Mouse (Mus musculus) midbrain, embryonic 15.5 days (tissue): ENCODE data around the gene Sorcs2. TPM values are rescaled to one million over a fixed set of nuclear protein-coding genes. Genes with fewer than 3 reads are reported as not detected.

ENCODE experiments used
- ATAC-seq: fragments of 200-750 bp; cut with Nextera tagmentation; replicated peaks from 2 replicates; pipeline ENCODE4 v1.8.0; 2017; ENCODE audit warnings: moderate TSS enrichment
- H3K27ac ChIP-seq: fragments of 300-500 bp; sonication (generic); 2 replicates; pipeline ENCODE4 v1.5.1; 2015; ENCODE audit warnings: mild to moderate bottlenecking, inconsistent platforms
- H3K27me3 ChIP-seq: fragments of 300-500 bp; sonication (generic); replicated peaks from 2 replicates; pipeline ENCODE4 v1.6.1; 2015; ENCODE audit warnings: inconsistent platforms
- H3K36me3 ChIP-seq: fragments of 300-500 bp; sonication (generic); replicated peaks from 2 replicates; pipeline ENCODE4 v1.6.1; 2015; ENCODE audit warnings: inconsistent platforms
- H3K4me1 ChIP-seq: fragments of 300-500 bp; sonication (generic); 2 replicates; pipeline ENCODE4 v1.6.1; 2015; ENCODE audit warnings: inconsistent platforms
- H3K4me2 ChIP-seq: fragments of 300-500 bp; sonication (generic); 2 replicates; pipeline ENCODE4 v1.6.1; 2015; ENCODE audit warnings: inconsistent platforms, mild to moderate bottlenecking, moderate library complexity
- H3K4me3 ChIP-seq: fragments of 300-500 bp; sonication (generic); 2 replicates; pipeline ENCODE4 v1.5.1; 2015; ENCODE audit warnings: mild to moderate bottlenecking, inconsistent platforms
- H3K9ac ChIP-seq: fragments of 300-500 bp; sonication (generic); 2 replicates; pipeline ENCODE4 v1.6.1; 2015; ENCODE audit warnings: mild to moderate bottlenecking, inconsistent platforms
- H3K9me3 ChIP-seq: fragments of 300-500 bp; sonication (generic); 2 replicates; pipeline ENCODE4 v1.6.1; 2016; ENCODE audit warnings: inconsistent platforms
- WGBS: fragments of 180-500 bp; shearing (Covaris S2); methylation state at CpG from one replicate; pipeline ENCODE4 v1.1.7; 2015; ENCODE audit warnings: mixed read lengths; 5-methylcytosine and 5-hydroxymethylcytosine counted together
- polyA plus RNA-seq: library from polyadenylated mRNA; unstranded; fragments of >200 nt; fragmentation: Nextera tagmentation; extraction: Ambion mirVana; gene quantifications from 2 replicates; pipeline ENCODE4 v1.2.1, GENCODE M21; 2015

The Sorcs2 gene
- polyA plus RNA-seq, 1 experiment from 2014 or later: 21.9 TPM

DNA sequence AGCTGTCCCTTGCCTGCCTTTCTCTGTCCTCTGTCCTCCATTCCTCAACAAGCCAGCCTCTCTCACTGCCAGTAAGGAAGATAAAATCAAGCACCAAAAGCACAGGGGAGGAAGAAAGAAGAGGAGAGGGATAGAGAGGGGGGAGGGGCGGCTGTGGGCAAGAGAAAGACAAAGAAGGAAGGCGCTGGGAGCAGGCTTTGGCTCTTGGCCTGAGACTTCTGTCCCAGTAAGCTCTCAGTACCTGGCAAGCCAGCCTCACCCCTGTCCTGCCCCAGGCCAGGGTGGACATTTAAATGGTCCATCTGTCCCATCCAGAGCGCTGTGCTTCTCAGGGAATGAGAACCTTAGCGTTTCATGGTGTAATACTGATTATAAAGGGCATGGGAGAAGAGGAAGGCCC lies 203.3 kb downstream of the Sorcs2 start:
- ATAC-seq: no peak

GRCm38 (mm10) chr5:36192677-36193076 lies 205.3 kb downstream of the Sorcs2 start:
- no peak overlapping the region for H3K9ac ChIP-seq
- H3K27ac ChIP-seq: no peak overlapping the region
- peaks cover 25% of the 10 kb centered on the region for H3K4me1 ChIP-seq
- ATAC-seq: no peak
- H3K9me3 ChIP-seq: no peaks in the 10 kb centered on the region
- no peaks in the 10 kb centered on the region for H3K36me3 ChIP-seq
- no peaks in the 10 kb centered on the region for H3K27me3 ChIP-seq
- H3K4me2 ChIP-seq: no peak overlapping the region
- WGBS: 73% methylated on average over 2 of the region's 2 CpGs
- no peak overlapping the region for H3K4me3 ChIP-seq

More for the DNA sequence above, 203.3 kb downstream of the Sorcs2 start:
- no peak overlapping the region for H3K4me3 ChIP-seq
- no peaks in the 10 kb centered on the region for H3K9me3 ChIP-seq
- no peak overlapping the region for H3K27ac ChIP-seq
- H3K9ac ChIP-seq: no peak overlapping the region
- no peaks in the 10 kb centered on the region for H3K36me3 ChIP-seq
- peaks cover 25% of the 10 kb centered on the region for H3K4me1 ChIP-seq
- H3K4me2 ChIP-seq: no peak overlapping the region
- 41% methylated on average over 4 of the region's 4 CpGs for WGBS
- H3K27me3 ChIP-seq: no peaks in the 10 kb centered on the region

DNA sequence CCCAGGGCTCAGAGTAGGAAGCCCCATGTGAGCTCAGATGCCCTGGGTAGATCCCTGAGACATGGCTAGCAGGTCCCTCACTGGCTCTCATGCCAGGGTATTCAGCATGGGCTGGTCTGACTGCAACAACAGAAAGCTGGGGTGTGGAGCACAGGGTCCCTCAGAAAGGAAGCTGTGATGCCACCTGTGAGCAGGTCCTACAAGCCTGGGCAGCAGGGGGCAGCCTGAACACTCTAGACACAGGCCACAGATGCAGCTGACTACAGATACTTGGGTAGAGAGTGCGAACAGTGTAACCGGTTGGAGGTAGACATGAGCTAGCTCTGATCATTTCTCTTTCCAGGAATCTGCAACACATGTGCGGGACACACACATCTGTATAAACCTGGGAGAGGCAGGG lies 206.1 kb downstream of the Sorcs2 start:
- no peak for ATAC-seq
- Histone ChIP-seq H3K4me1 (peaks cover 25% of the 10 kb centered on the region), H3K36me3 (no peaks in the 10 kb centered on the region), H3K27ac (no peak overlapping the region), H3K4me3 (no peak overlapping the region), H3K9me3 (no peaks in the 10 kb centered on the region), H3K27me3 (no peaks in the 10 kb centered on the region), H3K4me2 (no peak overlapping the region), H3K9ac (no peak overlapping the region)
- WGBS: 93% methylated on average over 3 of the region's 3 CpGs

- peaks cover 26% of the 10 kb centered on the region for H3K4me1 ChIP-seq
- H3K9me3 ChIP-seq: no peaks in the 10 kb centered on the region
- no peak overlapping the region for H3K4me3 ChIP-seq
- H3K36me3 ChIP-seq: no peaks in the 10 kb centered on the region
- no peaks in the 10 kb centered on the region for H3K27me3 ChIP-seq
- H3K4me2 ChIP-seq: no peak overlapping the region
- H3K27ac ChIP-seq: no peak overlapping the region
- ATAC-seq: no peak
- WGBS: 87% methylated on average over 4 of the region's 4 CpGs
- no peak overlapping the region for H3K9ac ChIP-seq
Measured at GRCm38 (mm10) chr5:36191285-36191684, 206.7 kb downstream of the Sorcs2 start.

- 87% methylated on average over 4 of the region's 4 CpGs for WGBS
- Histone ChIP-seq H3K4me3 (no peak overlapping the region), H3K9ac (no peak overlapping the region), H3K27ac (no peak overlapping the region), H3K9me3 (no peaks in the 10 kb centered on the region), H3K4me2 (no peak overlapping the region), H3K36me3 (no peaks in the 10 kb centered on the region), H3K27me3 (no peaks in the 10 kb centered on the region), H3K4me1 (peaks cover 17% of the 10 kb centered on the region; the same call in 1 of the 2 replicates)
- ATAC-seq: no peak
Measured at GRCm38 (mm10) chr5:36188310-36188709, 209.6 kb downstream of the Sorcs2 start.

DNA sequence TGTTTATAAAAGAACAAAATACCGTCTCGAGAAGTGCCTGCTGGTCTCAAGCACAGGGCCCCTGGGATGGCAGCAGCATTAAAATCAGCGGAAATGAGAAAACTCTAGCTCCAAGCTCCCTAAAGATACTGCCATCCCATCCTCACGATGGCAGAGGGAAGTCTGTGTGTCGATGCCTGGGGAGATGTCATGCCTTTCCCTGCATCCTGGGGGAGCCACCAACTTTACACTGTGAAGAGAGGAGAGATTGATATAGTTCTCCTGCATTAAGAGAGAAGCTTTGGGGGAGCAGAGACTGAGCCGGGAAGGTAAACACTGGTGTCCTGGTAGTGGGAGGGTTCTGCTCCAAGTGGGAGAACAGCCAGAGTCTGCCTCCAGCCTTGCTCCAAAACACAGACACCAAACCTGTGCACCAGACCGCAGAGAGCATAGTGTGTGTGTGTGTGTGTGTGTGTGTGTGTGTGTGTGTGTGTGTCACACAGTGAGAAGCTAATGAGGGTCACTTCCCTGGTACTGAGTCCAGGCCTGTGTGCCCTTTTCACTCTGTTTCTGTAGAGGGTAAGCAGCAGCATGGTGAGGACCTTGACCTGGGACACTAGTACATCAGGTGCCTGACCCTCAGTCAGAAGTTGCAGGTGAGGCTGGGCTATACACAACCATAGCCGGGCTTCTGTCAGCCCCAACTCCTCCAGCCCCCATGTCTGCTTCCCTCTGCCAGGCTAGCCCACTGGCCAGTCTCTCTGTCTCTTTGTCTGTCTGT lies 211.5 kb downstream of the Sorcs2 start:
- Histone ChIP-seq H3K9me3 (no peaks in the 10 kb centered on the region), H3K36me3 (no peaks in the 10 kb centered on the region), H3K4me3 (no peak overlapping the region), H3K9ac (no peak overlapping the region), H3K27me3 (no peaks in the 10 kb centered on the region), H3K4me1 (peaks cover 17% of the 10 kb centered on the region; the same call in 1 of the 2 replicates), H3K4me2 (no peak overlapping the region), H3K27ac (no peak overlapping the region)
- WGBS: 55% methylated on average over 8 of the region's 8 CpGs
- no peak for ATAC-seq

- Histone ChIP-seq H3K9ac (no peak overlapping the region), H3K4me1 (0 out of 2 replicates have a peak, but pooled peaks cover 6% of the 10 kb centered on the region), H3K27ac (no peak overlapping the region), H3K4me3 (no peak overlapping the region), H3K4me2 (no peak overlapping the region), H3K27me3 (no peaks in the 10 kb centered on the region), H3K9me3 (no peaks in the 10 kb centered on the region), H3K36me3 (no peaks in the 10 kb centered on the region)
- WGBS: 67% methylated on average over 7 of the region's 7 CpGs
- no peak for ATAC-seq
Measured at GRCm38 (mm10) chr5:36182326-36182725, 215.6 kb downstream of the Sorcs2 start.

- WGBS: 88% methylated on average over 5 of the region's 5 CpGs
- H3K36me3 ChIP-seq: no peaks in the 10 kb centered on the region
- H3K4me1 ChIP-seq: peaks cover 9% of the 10 kb centered on the region
- no peak overlapping the region for H3K27ac ChIP-seq
- no peak overlapping the region for H3K4me3 ChIP-seq
- H3K27me3 ChIP-seq: no peaks in the 10 kb centered on the region
- H3K9me3 ChIP-seq: no peaks in the 10 kb centered on the region
- H3K9ac ChIP-seq: no peak overlapping the region
- no peak overlapping the region for H3K4me2 ChIP-seq
- ATAC-seq: no peak
Measured at GRCm38 (mm10) chr5:36179708-36180107, 218.2 kb downstream of the Sorcs2 start.

DNA sequence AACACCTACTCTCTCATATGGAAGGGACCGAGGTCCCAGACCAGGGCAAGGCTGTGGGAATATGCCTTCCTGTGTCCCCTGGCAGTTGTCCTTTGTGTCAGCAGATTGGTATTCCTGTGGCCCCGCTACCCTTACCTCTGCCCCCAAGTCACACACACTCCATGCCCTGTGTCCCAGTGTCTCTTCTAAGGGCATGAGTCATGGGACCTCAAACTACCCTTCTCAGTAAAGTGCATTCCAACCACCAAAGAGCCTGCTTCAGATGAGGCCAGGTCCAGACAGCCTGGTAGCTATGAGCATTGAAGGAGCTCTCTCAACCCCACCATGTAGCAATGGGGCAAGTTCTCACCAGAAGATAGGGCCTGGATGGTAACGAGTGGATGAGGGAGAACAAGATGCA lies 219.2 kb downstream of the Sorcs2 start:
- ATAC-seq: no peak
- 96% methylated on average over 3 of the region's 3 CpGs for WGBS
- no peaks in the 10 kb centered on the region for H3K9me3 ChIP-seq
- no peak overlapping the region for H3K4me3 ChIP-seq
- no peaks in the 10 kb centered on the region for H3K36me3 ChIP-seq
- H3K27ac ChIP-seq: no peak overlapping the region
- no peak overlapping the region for H3K9ac ChIP-seq
- H3K4me1 ChIP-seq: peaks cover 17% of the 10 kb centered on the region
- H3K27me3 ChIP-seq: no peaks in the 10 kb centered on the region
- H3K4me2 ChIP-seq: no peak overlapping the region

DNA sequence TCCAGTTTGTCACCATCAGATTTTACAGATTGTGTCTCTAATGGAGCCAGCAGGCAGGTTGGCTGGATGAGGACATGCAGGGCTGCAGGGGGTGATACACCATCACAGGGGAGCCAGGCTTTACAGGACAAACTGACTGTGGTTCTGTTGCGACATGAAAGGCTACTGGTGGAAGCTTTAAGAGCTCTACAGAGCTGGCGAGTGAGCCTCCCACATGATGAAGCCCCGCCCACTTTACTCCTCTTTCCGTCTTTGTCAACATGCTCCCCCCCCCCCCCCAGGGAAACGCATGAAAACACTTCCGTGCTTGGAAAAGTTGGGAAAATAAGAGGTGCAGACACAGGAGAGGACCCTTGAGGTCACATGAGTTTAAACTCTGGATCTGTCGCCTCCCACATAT lies 219.7 kb downstream of the Sorcs2 start:
- no peak overlapping the region for H3K4me2 ChIP-seq
- peaks cover 17% of the 10 kb centered on the region for H3K4me1 ChIP-seq
- ATAC-seq: no peak
- 58% methylated on average over 7 of the region's 7 CpGs for WGBS
- H3K4me3 ChIP-seq: no peak overlapping the region
- H3K27me3 ChIP-seq: no peaks in the 10 kb centered on the region
- no peak overlapping the region for H3K9ac ChIP-seq
- H3K9me3 ChIP-seq: no peaks in the 10 kb centered on the region
- no peak overlapping the region for H3K27ac ChIP-seq
- no peaks in the 10 kb centered on the region for H3K36me3 ChIP-seq

- no peak overlapping the region for H3K4me3 ChIP-seq
- no peaks in the 10 kb centered on the region for H3K27me3 ChIP-seq
- no peak for ATAC-seq
- no peaks in the 10 kb centered on the region for H3K36me3 ChIP-seq
- no peaks in the 10 kb centered on the region for H3K9me3 ChIP-seq
- no peak overlapping the region for H3K27ac ChIP-seq
- 90% methylated on average over 4 of the region's 4 CpGs for WGBS
- H3K9ac ChIP-seq: no peak overlapping the region
- H3K4me1 ChIP-seq: peaks cover 17% of the 10 kb centered on the region
- no peak overlapping the region for H3K4me2 ChIP-seq
Measured at GRCm38 (mm10) chr5:36176873-36177272, 221.1 kb downstream of the Sorcs2 start.

DNA sequence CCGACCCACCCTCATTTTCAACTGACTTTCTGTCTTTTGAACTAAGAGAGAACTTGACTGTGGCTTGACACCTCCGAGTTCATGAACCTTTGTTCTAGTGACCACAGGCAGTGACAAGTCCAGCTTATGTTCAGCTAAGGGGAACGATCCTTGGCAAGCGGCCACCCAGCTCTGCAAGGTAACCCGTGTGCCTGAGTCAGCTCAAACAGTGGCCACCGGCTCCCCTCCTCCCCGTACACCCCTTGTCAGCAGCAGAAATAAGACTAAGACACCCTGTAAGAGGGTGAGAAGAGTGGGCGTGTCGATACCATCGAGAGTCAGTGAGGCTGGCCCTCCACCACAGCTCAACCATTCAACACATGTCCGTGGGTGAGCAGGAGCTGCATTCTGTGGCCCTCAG lies 221.5 kb downstream of the Sorcs2 start:
- peaks cover 17% of the 10 kb centered on the region for H3K4me1 ChIP-seq
- no peak overlapping the region for H3K9ac ChIP-seq
- WGBS: 89% methylated on average over 11 of the region's 11 CpGs
- no peak overlapping the region for H3K4me2 ChIP-seq
- H3K27ac ChIP-seq: no peak overlapping the region
- H3K4me3 ChIP-seq: no peak overlapping the region
- no peaks in the 10 kb centered on the region for H3K36me3 ChIP-seq
- H3K9me3 ChIP-seq: no peaks in the 10 kb centered on the region
- no peak for ATAC-seq
- no peaks in the 10 kb centered on the region for H3K27me3 ChIP-seq

DNA sequence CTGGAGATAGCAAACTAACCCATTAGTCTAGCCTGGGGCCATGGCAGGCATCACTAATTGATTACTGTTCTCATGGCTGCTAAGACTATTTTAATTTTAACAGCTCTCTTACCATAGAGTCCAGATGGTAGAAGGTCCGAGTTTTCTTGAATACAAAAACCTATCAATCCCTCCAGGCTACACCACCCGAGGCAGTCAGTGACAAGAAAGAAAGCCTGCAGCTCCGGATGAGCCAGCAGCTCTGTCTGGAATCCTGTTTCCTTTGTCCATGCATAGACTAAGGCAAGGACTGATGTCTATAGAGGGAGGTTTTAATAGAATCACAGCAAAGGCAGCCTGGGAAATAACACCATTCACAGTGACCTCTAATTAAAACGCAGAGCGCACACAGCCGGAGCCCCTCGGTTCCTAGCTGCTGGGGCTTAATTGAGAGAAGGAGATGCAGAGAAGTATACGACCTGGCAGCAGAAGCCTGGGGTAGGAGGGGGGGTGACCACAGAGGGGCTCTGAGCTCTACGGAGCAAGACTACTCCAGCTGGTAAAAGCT lies 223.3 kb downstream of the Sorcs2 start:
- Histone ChIP-seq H3K4me2 (no peak overlapping the region), H3K4me3 (no peak overlapping the region), H3K27ac (peak overlapping the region; percentile 70), H3K9me3 (no peaks in the 10 kb centered on the region), H3K4me1 (peaks cover 17% of the 10 kb centered on the region), H3K9ac (no peak overlapping the region), H3K27me3 (no peaks in the 10 kb centered on the region), H3K36me3 (no peaks in the 10 kb centered on the region)
- ATAC-seq: peak; percentile 81
- WGBS: 3% methylated on average over 9 of the region's 9 CpGs
